Mouse (Mus musculus) kidney, adult 2 months (tissue): ENCODE measurements around the gene Maco1.

Experiments used
- CTCF ChIP-seq: fragments of 200-500 bp; conservative IDR thresholded peaks from 2 replicates; pipeline ENCODE4 v1.5.1; 2011; ENCODE audit warnings: low read depth, mild to moderate bottlenecking, control low read depth, low read length, moderate library complexity, mixed read lengths; ENCODE audit not compliant: insufficient read depth, insufficient read length
- POLR2A ChIP-seq: fragments of 200-500 bp; IDR thresholded peaks from one replicate; pipeline ENCODE4 v1.6.1; 2011; ENCODE audit warnings: low read depth, low read length, control low read depth

DNA sequence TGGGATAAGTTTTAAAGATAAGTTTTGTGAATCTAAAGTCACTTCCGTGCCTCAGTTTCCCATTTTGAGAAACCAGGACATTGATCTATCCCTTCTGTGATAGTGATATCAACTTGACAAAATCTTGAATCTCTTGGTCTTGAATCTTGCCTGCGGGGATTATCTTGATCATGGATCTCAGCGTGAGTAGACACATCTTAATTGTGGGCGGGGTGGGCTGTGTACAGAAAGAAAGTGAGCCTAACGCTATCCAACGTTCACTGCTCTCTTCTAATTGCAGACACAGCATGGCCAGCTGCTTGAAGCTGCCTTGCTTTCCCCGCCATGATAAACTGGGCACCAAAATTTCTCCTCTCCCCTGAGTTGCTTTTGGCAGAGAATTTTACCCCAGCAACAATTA lies 9.9 kb upstream of the Maco1 start:
- TF ChIP-seq CTCF (no peak), POLR2A (no peak)
